Mouse (Mus musculus) embryonic facial prominence, embryonic 15.5 days (tissue): ENCODE data around the gene Gm13694. TPM values are rescaled to one million over a fixed set of nuclear protein-coding genes. Genes with fewer than 3 reads are reported as not detected.
"Not testable (repeated sequence)": the region's sequence is repeated elsewhere in the genome, so short reads cannot be mapped to it uniquely, and the experiment has no call there.

ENCODE experiments used
- ATAC-seq: fragments of 200-750 bp; cut with Nextera tagmentation; 2 replicates; pipeline ENCODE4 v1.8.0; 2017; ENCODE audit warnings: low read depth, moderate TSS enrichment; ENCODE audit not compliant: insufficient number of reproducible peaks, low FRiP score, low TSS enrichment
- H3K27ac ChIP-seq: fragments of 300-500 bp; sonication (generic); replicated peaks from 2 replicates; pipeline ENCODE4 v1.5.1; 2015; ENCODE audit warnings: mild to moderate bottlenecking, inconsistent platforms
- H3K27me3 ChIP-seq: fragments of 300-500 bp; sonication (generic); 2 replicates; pipeline ENCODE4 v1.6.1; 2015; ENCODE audit warnings: inconsistent platforms
- H3K36me3 ChIP-seq: fragments of 300-500 bp; sonication (generic); 2 replicates; pipeline ENCODE4 v1.6.1; 2015; ENCODE audit warnings: mild to moderate bottlenecking, inconsistent platforms
- H3K4me1 ChIP-seq: fragments of 300-500 bp; sonication (generic); 2 replicates; pipeline ENCODE4 v1.6.1; 2015; ENCODE audit warnings: inconsistent platforms
- H3K4me2 ChIP-seq: fragments of 300-500 bp; sonication (generic); replicated peaks from 2 replicates; pipeline ENCODE4 v1.6.1; 2015; ENCODE audit warnings: mild to moderate bottlenecking, inconsistent platforms
- H3K4me3 ChIP-seq: fragments of 300-500 bp; sonication (generic); replicated peaks from 2 replicates; pipeline ENCODE4 v1.5.1; 2015; ENCODE audit warnings: mild to moderate bottlenecking, inconsistent platforms
- H3K9ac ChIP-seq: fragments of 300-500 bp; sonication (generic); 2 replicates; pipeline ENCODE4 v1.6.1; 2015; ENCODE audit warnings: inconsistent platforms
- H3K9me3 ChIP-seq: fragments of 300-500 bp; sonication (generic); replicated peaks from 2 replicates; pipeline ENCODE4 v1.6.1; 2016; ENCODE audit warnings: inconsistent platforms
- WGBS: fragments of 180-500 bp; shearing (Covaris S2); methylation state at CpG from one replicate; pipeline ENCODE4 v1.1.7; 2015; 5-methylcytosine and 5-hydroxymethylcytosine counted together
- polyA plus RNA-seq: library from polyadenylated mRNA; unstranded; fragments of >200 nt; fragmentation: Nextera tagmentation; extraction: Ambion mirVana; gene quantifications from 2 replicates; pipeline ENCODE4 v1.2.1, GENCODE M21; 2015

The Gm13694 gene
- polyA plus RNA-seq: not detected in 2 replicates

- not testable (repeated sequence) for H3K4me1 ChIP-seq, H3K27me3 ChIP-seq, H3K4me3 ChIP-seq, ATAC-seq, H3K9ac ChIP-seq, H3K27ac ChIP-seq, H3K9me3 ChIP-seq, H3K4me2 ChIP-seq, H3K36me3 ChIP-seq
- no CpG with 5 or more reads among the region's 6 CpGs for WGBS
These were observed at the start of gene Gm13694 for GRCm38 (mm10) chr2:83978633-83979032. TSS of gene Gm13694 (plus strand) at chr2:83978933.

- 26% methylated on average over 2 of the region's 2 CpGs for WGBS
- ATAC-seq: no peak
- 0 out of 2 replicates have a peak overlapping the region, but pooled peaks have one; percentile 11 for H3K27ac ChIP-seq
These were observed 49.1 kb upstream of the Gm13694 start for GRCm38 (mm10) chr2:83929478-83930088.

DNA sequence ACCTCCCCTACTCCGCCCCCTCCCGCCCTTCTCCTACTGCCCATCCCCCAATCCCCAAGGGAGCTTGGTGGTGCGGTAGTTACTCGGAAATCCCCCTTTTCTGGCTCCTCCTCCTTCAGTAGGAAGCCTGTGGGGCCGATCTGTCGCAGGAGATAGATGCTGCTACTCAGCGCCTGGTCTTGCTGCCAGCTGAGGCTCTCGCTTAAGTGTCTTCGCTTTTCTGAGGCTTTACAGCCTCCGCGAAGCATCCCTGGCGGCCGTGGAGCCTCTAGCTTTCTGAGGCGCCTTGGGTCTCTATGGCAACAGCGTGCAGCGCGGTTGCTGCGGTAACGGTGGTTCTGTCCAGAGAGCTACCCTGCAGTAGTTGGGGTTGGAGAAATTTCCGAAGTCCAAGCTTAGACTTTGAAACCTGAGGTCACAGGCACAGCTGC lies 37.8 kb upstream of the Gm13694 start, which contains the start of gene Zswim2:
TSS of gene Zswim2 (minus strand) at position 298 of the 431 bp plus-strand sequence.
- Histone ChIP-seq H3K27me3 (no peaks in the 10 kb centered on the region), H3K9ac (no peak within 1 kb of the TSS), H3K4me3 (peak within 1 kb of the TSS; percentile 25), H3K27ac (no peak within 1 kb of the TSS), H3K4me2 (peak within 1 kb of the TSS; percentile 51), H3K36me3 (no peaks in the 10 kb centered on the region), H3K4me1 (peaks cover 4% of the 10 kb centered on the region), H3K9me3 (no peaks in the 10 kb centered on the region)
- ATAC-seq: peak; percentile 70; the same call in 1 of the 2 replicates
- WGBS: under 1% methylated on average over 20 of the region's 20 CpGs

More at GRCm38 (mm10) chr2:83929478-83930088, 49.1 kb upstream of the Gm13694 start:
- Histone ChIP-seq H3K27me3 (no peaks in the 10 kb centered on the region), H3K4me2 (no peak overlapping the region), H3K4me1 (no peaks in the 10 kb centered on the region), H3K9me3 (no peaks in the 10 kb centered on the region), H3K9ac (no peak overlapping the region), H3K36me3 (no peaks in the 10 kb centered on the region), H3K4me3 (no peak overlapping the region)

DNA sequence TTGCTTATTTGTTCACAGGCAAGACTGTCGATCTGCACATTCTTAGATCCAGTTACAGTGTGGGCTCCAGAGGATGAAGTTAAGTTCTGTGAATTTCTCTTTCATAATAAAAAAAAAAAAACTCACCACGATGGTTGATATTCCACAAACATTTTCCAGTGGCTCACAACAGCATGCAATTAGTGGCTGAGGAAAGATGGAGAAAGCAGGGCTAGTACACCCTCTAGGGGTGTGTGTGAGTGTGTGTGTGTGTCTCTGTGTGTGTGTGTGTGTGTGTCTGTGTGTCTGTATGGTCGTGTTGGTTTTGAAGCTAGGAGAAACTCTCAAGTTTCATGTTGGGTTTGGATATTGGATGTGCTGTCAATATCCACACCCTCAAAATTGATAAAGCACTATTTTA lies 37.4 kb upstream of the Gm13694 start:
- Histone ChIP-seq H3K9me3 (no peaks in the 10 kb centered on the region), H3K9ac (no peak overlapping the region), H3K4me1 (peaks cover 4% of the 10 kb centered on the region), H3K36me3 (no peaks in the 10 kb centered on the region), H3K27me3 (no peaks in the 10 kb centered on the region), H3K27ac (no peak overlapping the region), H3K4me3 (peak overlapping the region; percentile 25; the same call in 1 of the 2 replicates), H3K4me2 (peak overlapping the region; percentile 51)
- WGBS: 30% methylated on average over 3 of the region's 3 CpGs
- no peak for ATAC-seq

DNA sequence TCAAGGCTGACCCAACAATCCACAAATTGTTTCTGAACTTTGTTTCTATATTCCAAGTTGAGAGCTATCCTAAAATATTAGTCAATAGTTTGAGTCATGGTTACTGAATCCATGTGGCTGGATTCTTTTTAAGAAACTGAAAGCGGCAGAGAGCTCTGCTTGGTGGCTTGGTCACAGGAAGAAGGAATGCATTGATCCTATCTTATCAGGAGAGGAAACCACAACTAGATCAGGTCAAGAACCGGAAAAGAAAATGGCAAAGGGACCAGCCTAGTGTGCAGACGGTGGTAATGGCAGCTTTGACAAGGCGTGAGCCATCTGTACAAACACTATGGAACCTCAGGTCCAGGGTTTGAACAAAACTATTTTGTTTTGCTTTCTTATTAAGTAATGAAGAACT lies 36.9 kb upstream of the Gm13694 start:
- Histone ChIP-seq H3K4me3 (no peak overlapping the region), H3K4me2 (no peak overlapping the region), H3K36me3 (no peaks in the 10 kb centered on the region), H3K4me1 (peaks cover 4% of the 10 kb centered on the region), H3K27ac (no peak overlapping the region), H3K27me3 (no peaks in the 10 kb centered on the region), H3K9me3 (no peaks in the 10 kb centered on the region), H3K9ac (no peak overlapping the region)
- 65% methylated on average over 4 of the region's 4 CpGs for WGBS
- ATAC-seq: no peak

- H3K4me3 ChIP-seq, H3K9me3 ChIP-seq, H3K4me1 ChIP-seq, H3K4me2 ChIP-seq, ATAC-seq, H3K27me3 ChIP-seq, H3K27ac ChIP-seq, H3K9ac ChIP-seq, H3K36me3 ChIP-seq: not testable (repeated sequence)
- WGBS: no CpG with 5 or more reads among the region's 6 CpGs
These were observed 23.3 kb upstream of the Gm13694 start, which contains the start of gene Gm13698 for GRCm38 (mm10) chr2:83955393-83955792. TSS of gene Gm13698 (plus strand) at chr2:83955693.

- H3K36me3 ChIP-seq, H3K4me2 ChIP-seq, H3K9ac ChIP-seq, H3K9me3 ChIP-seq, H3K4me1 ChIP-seq, H3K27me3 ChIP-seq, H3K4me3 ChIP-seq, H3K27ac ChIP-seq, ATAC-seq: not testable (repeated sequence)
- no CpG with 5 or more reads among the region's 6 CpGs for WGBS
These were observed 17.5 kb upstream of the Gm13694 start, which contains the start of gene Gm13693 for GRCm38 (mm10) chr2:83961203-83961602. TSS of gene Gm13693 (plus strand) at chr2:83961503.

DNA sequence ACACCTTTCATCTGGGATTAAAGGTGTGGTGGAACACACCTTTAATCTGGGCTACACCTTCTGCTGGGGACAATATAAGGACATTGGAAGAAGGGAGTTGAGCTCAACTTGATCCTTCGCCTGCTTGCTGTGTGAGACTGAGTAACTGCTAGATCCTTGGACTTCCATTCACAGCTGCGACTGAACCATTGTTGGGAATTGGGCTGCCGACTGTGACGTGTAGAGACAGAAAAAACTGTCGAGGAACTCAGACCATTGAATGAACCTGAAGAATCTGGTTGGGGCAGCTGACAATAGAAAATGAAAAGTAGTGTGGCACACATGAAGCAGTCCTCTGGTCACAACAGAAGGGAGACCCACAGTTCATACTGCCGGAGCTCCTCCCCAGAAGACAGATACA lies 11.7 kb upstream of the Gm13694 start, which contains the start of gene Gm13695:
TSS of gene Gm13695 (plus strand) at position 301 of the 400 bp plus-strand sequence.
- ATAC-seq, H3K36me3 ChIP-seq, H3K27me3 ChIP-seq, H3K4me3 ChIP-seq, H3K4me1 ChIP-seq, H3K27ac ChIP-seq, H3K9me3 ChIP-seq, H3K4me2 ChIP-seq, H3K9ac ChIP-seq: not testable (repeated sequence)
- WGBS: no CpG with 5 or more reads among the region's 6 CpGs

GRCm38 (mm10) chr2:83972823-83973222 lies 5.9 kb upstream of the Gm13694 start, which contains the start of gene Gm13696:
TSS of gene Gm13696 (plus strand) at chr2:83973123.
- H3K9ac ChIP-seq, ATAC-seq, H3K27ac ChIP-seq, H3K27me3 ChIP-seq, H3K4me2 ChIP-seq, H3K4me3 ChIP-seq, H3K4me1 ChIP-seq, H3K36me3 ChIP-seq, H3K9me3 ChIP-seq: not testable (repeated sequence)
- WGBS: no CpG with 5 or more reads among the region's 6 CpGs

- H3K36me3 ChIP-seq, H3K4me3 ChIP-seq, H3K9me3 ChIP-seq, H3K27ac ChIP-seq, H3K4me1 ChIP-seq, H3K4me2 ChIP-seq, H3K9ac ChIP-seq, ATAC-seq, H3K27me3 ChIP-seq: not testable (repeated sequence)
- no CpG with 5 or more reads among the region's 6 CpGs for WGBS
These were observed 5.7 kb downstream of the Gm13694 start, which contains the start of gene Gm13697 for GRCm38 (mm10) chr2:83984443-83984842. TSS of gene Gm13697 (plus strand) at chr2:83984743.

DNA sequence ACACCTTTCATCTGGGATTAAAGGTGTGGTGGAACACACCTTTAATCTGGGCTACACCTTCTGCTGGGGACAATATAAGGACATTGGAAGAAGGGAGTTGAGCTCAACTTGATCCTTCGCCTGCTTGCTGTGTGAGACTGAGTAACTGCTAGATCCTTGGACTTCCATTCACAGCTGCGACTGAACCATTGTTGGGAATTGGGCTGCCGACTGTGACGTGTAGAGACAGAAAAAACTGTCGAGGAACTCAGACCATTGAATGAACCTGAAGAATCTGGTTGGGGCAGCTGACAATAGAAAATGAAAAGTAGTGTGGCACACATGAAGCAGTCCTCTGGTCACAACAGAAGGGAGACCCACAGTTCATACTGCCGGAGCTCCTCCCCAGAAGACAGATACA lies 11.5 kb downstream of the Gm13694 start, which contains the start of gene Gm13691:
TSS of gene Gm13691 (plus strand) at position 301 of the 400 bp plus-strand sequence.
- H3K4me2 ChIP-seq, H3K9me3 ChIP-seq, H3K27ac ChIP-seq, H3K9ac ChIP-seq, ATAC-seq, H3K4me1 ChIP-seq, H3K27me3 ChIP-seq, H3K4me3 ChIP-seq, H3K36me3 ChIP-seq: not testable (repeated sequence)
- no CpG with 5 or more reads among the region's 6 CpGs for WGBS
